Mouse (Mus musculus) spleen, postnatal 4 days (tissue): ENCODE measurements around the gene Arfgap1.

Experiments used
- DNase-seq, 2 experiments: peaks; one replicate each; pipeline ENCODE4 v3.0.0; 2022; ENCODE audit warnings: low spot score in 2 of 2

Arfgap1 gene

DNA sequence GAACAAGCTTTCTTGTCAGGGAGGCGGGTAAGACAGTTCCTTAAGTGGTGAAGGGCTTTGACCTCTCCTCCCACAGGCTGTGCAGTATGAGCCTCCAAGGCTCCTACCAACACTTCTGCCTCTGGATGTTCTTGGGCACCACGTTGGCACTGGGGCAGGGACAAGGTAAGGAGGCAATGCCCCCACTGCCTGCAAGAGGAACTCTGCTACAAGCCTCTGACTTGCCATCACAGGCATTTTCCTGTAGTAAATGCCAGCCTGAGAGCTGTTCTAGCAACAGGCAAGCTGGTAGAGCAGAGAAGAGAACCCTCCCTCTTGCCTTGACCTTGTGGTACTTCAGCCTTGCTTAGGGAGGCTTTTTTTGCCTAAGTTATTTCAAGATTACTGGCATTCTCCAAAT is 19.4 kb downstream of the Arfgap1 start, which contains the start of gene Col20a1:
Col20a1 (plus strand) TSS at position 87 of the 400 bp plus-strand sequence.
- no peak for DNase-seq

DNA sequence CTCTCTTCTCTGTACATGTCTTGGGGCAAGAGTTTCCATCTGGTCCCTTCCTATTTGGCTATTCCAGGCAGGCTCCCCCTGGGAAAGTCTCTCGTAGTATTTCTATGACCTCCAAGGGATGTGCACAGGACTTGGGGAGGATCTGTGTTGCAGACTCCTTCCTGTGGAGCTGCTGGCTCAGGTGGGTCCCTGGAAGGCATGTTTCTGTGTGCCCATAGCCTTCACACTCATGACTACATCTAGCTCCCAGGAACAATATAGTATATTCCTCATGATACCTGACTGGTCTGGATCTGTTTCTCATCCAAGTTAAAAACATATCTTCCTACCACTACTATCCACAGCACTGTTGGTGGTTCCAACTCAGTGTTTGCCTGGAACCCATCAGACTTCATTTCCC is 20.0 kb downstream of the Arfgap1 start:
- no peak for DNase-seq

DNA sequence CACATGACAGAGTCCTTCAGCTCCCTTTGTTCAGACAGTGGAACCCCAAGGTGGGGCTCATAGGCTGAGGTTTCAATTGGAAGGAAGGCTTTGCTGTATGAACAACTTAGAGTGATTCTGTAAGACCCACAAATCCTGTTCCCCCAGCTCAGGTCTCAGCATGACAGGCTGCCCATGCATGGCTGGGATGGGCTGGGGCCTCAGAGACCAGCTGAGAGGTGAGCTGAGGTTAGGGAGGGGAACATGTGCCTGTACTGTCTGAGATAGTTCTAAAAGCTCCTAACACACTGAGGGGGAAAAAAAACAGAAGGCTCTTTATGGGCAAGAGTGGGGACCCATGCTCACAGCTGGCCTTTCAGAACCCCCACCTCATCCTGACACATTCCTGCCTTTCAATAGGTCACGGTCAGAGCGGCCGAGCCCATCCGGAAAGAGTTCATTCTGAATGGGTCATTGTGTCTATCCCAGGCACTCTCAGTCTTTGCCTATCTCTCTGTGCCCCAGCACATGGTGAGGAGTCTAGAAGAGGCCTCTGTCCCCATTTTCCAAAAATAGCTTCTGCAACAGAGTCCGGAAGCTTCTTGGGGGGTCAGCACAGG is 20.5 kb downstream of the Arfgap1 start:
- no peak for DNase-seq

DNA sequence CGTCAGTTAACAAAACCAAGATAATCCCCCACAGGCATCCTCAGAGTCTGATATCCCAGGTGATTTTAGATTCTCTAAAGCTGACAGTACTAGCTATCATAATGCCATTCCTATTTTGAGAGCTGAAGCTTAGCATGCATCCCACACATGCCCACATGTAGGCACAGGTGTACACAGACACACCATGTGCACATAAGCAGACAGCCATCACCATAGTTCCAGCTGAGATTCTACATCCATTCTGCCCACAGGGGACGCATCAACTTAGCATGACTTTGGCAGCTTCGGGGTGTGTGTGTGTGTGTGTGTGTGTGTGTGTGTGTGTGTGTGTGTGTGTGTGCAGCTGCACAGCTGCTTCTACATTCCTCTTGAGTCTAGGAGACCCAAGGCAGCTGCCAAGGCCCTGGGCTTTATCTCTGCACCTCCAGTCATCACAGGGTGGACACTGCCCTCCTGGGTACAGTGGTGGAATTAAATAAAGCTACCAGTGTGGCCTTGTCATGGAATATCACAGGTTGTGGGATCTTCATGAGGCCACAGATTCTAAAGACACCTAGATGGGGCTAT is 21.4 kb downstream of the Arfgap1 start:
- no peak for DNase-seq

DNA sequence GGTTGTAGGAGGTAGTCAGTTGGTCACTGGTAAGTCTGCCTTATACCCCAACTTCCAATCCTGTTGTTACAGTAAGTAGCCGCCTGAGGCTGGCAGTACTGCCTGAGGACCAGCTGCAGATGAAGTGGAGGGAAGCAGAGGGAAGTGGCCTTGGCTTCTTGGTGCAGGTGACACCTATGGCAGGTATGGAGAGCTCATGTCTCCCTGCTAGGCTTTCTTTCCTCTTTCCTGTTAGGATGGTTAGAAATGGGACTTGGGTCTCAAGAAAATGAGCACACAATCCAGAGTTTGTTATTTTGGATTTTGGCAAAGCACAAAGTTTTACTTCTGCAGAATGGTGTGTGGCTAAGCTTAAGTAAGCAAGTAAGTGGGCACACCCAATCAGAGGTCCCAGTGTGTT is 21.9 kb downstream of the Arfgap1 start:
- DNase-seq, result no peak

DNA sequence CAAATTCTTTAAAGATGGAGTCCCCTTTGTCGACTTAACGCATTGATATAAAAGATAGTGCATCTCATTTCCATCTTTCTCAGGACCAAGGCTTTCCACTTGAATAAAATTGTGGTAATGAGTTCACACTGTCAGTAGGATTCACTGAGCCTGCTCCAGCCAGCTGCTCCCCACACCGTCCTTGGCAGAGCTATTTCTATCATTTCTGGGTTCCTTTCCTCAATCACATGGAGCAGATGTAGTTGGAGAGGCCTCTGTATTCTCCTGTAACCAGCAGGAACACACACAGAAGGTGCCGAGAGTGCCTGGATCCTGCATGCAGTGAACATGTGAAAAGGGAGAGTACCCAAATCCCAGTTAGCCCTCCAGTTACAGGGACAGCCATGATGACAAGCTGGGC is 23.3 kb downstream of the Arfgap1 start:
- DNase-seq, result no peak

DNA sequence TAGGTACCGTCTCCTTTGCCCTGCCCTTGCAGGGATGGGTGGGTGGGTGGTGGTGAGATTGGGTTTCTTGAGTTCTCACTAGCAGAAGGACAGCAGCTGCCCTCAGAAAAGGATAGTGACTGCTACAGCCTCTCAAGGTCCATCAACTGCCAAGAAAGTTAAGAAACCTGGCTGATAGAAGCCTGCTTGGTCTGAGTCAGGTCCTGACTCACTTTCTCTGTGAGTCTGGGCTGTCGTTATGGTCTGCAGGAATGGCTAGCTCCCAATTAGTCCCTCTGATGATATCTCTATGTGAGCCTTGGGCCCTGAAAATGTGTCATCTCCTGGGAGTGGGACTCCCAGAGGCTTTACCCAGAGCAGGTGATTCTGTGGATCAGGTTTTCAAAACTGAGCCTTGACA is 27.3 kb downstream of the Arfgap1 start:
- no peak for DNase-seq

DNA sequence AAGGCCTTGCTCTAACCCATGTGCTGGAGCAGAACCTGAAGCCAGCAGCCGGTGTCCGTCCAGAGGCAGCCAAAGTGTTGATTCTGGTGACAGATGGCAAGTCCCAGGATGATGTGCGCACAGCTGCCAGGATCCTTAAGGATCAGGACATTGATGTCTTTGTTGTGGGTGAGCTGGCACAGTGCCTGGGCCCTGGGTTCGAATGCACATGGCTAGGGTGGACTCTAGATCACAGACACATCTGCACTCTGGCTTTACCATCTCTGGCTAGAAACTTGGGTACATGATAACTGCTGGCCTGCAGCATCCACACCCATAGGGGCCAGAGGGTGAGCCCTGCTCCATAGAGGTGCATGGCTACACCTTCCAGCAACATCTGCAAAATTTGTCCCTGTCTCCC is 28.4 kb downstream of the Arfgap1 start:
- no peak for DNase-seq

DNA sequence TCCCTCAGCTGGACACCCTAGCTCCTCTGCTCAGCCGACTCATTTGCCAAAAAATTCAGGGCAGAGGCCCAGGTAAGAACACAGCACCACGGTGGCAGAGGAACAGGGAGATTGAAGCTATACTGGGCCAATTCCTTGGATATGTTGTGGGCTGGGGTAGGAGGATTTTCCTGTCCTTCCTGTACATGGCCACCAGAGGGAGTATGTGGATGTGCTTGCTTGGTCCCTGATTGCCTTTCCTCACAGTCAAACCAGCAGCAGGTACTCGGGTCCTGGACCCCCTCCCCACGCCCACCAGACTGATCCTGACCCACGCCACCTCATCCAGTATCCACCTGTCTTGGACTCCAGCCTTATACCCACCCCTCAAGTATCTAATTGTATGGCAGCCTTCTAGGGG is 29.4 kb downstream of the Arfgap1 start:
- DNase-seq, result no peak

DNA sequence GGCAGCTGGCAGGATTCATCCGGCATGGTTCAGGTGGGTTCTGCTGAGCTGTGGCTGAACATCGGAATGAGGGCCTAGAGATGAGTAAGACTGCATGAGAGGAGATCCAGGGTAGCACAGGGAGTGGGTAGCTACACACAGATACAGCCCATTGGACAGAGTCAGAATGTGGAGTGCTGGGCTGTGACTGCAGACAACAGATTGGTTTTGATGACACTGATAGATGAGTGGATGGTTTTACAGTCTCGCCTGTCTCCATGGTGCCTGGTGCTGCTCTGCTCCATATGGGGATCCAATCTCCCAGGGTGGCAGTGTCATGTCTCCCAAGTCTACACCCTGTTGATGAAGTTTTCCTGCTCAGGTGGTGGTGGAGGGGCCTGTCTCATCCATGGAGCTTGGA is 29.9 kb downstream of the Arfgap1 start:
- DNase-seq, result no peak

DNA sequence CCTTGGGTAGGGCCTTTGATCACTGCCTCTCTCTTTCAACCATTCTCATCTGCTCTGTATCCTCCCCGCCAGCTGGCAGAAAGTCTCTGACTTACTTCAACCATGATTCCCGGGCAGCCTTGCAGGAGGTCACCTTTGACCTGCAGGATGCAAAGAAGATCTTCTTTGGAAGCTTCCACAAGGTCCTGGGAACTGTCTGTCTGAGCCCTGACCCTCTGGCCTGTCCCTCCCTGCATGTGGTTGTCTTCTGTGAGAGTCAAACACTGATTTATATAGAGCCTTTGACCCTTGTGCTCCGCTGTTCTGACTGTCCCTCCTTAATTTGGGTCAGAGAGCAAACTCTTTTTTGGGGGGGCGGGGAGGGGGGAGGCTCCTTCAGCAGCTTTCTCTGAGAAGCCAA is 40.0 kb downstream of the Arfgap1 start:
- DNase-seq, result no peak

DNA sequence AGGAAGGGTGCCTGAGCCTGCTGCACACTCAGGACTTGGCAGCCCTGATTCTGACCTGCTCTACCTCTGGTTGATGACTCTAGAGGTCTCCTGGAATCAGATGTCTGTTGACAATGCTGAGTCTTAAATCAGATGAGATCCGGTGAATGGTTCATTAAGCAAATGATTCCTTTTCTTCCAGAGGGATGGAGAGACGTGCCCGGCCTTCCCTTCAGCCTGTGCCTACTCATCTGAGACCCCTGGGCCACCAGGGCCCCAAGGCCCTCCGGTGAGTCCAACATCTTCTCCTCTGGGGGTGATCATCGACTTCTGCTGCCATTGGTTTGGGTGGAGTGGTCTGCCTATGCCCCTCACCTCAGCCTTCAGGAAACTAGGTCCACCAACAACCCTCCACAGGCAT is 41.3 kb downstream of the Arfgap1 start:
- no peak for DNase-seq

DNA sequence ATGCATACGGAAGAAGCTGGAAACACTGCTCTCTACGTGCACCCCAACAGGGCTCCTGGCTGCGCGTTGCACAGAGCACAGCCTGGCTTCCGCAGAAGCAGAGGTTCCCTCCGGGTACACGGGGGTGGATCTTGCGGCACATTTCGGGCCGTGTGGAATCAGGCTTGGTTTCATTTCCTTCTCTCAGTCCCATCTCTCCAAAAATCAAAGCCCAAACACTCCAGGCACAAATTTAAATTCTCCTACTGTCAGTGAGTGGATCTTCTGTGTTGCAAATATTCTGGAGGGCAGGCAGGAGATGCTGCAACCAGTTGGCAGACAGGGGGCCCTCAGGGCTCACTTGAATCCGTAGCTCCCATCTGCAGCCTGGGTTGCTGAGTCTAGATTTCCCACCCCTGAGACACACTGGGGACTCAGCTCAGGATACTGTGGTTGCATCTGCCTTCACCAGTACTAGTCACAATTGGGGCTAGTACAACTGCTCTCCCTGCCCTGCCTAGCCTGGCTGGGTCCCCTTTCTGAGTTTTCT is 64.4 kb downstream of the Arfgap1 start:
- no peak for DNase-seq
